Mouse (Mus musculus): ENCODE measurements at regions not wholly inside any gene's neighbourhood (a gene's known extent, or its start where the extent isn't known, plus 50 kb on each side); places are given as distances from the start of the nearest gene placed in this dataset.

- no peak for DNase-seq (ENCODE audit: low spot score)
These were observed 71.4 kb upstream of the Adgrl4 start for GRCm38 (mm10) chr3:151366302-151366701.

- DNase-seq (ENCODE audit: low spot score) = no peak
These were observed 70.9 kb upstream of the Adgrl4 start for GRCm38 (mm10) chr3:151366707-151367306.

- DNase-seq (ENCODE audit: low spot score) = no peak
These were observed 54.2 kb upstream of the Adgrl4 start for GRCm38 (mm10) chr3:151383326-151384019.

GRCm38 (mm10) chr3:151384850-151385249, 52.8 kb upstream of the Adgrl4 start:
- DNase-seq (ENCODE audit: low spot score) = no peak

GRCm38 (mm10) chr3:151386103-151386502, 51.6 kb upstream of the Adgrl4 start:
- DNase-seq (ENCODE audit: low spot score) = no peak

Data from MN1 (cell line).